Mouse (Mus musculus) midbrain, embryonic 10.5 days (tissue): Measurements from ENCODE around the gene C9orf72. TPM values are rescaled to one million over a fixed set of nuclear protein-coding genes. Genes with fewer than 3 reads are reported as not detected.

Source experiments
- DNase-seq: peaks from one replicate; pipeline ENCODE4 v3.0.0-alpha.2; 2017; ENCODE audit warnings: low spot score
- H3K27ac ChIP-seq: fragments of 300-500 bp; sonication (generic); replicated peaks from 2 replicates; pipeline ENCODE4 v1.5.1; 2016; ENCODE audit warnings: mild to moderate bottlenecking
- H3K27me3 ChIP-seq: fragments of 300-500 bp; sonication (generic); 2 replicates; pipeline ENCODE4 v1.6.1; 2016; ENCODE audit warnings: low read depth, mild to moderate bottlenecking; ENCODE audit not compliant: poor library complexity, severe bottlenecking
- H3K36me3 ChIP-seq: fragments of 300-500 bp; sonication (generic); 2 replicates; pipeline ENCODE4 v1.6.1; 2016; ENCODE audit warnings: mild to moderate bottlenecking, moderate library complexity
- H3K4me1 ChIP-seq: fragments of 300-500 bp; sonication (generic); 2 replicates; pipeline ENCODE4 v1.6.1; 2016
- H3K4me3 ChIP-seq: fragments of 300-500 bp; sonication (generic); 2 replicates; pipeline ENCODE4 v1.5.1; 2016; ENCODE audit warnings: mild to moderate bottlenecking, moderate library complexity
- H3K9me3 ChIP-seq: fragments of 300-500 bp; sonication (generic); replicated peaks from 2 replicates; pipeline ENCODE4 v1.6.1; 2016; ENCODE audit warnings: mild to moderate bottlenecking
- WGBS: fragments of 180-500 bp; shearing (Covaris S2); methylation state at CpG from one replicate; pipeline ENCODE4 v1.1.7; 2016; 5-methylcytosine and 5-hydroxymethylcytosine counted together
- polyA plus RNA-seq: library from polyadenylated mRNA; unstranded; fragments of >200 nt; fragmentation: Nextera tagmentation; extraction: Ambion mirVana; gene quantifications from 2 replicates; pipeline ENCODE4 v1.2.1, GENCODE M21; 2016

C9orf72 gene
- polyA plus RNA-seq, 1 experiment from 2014 or later = 19.5 TPM

DNA sequence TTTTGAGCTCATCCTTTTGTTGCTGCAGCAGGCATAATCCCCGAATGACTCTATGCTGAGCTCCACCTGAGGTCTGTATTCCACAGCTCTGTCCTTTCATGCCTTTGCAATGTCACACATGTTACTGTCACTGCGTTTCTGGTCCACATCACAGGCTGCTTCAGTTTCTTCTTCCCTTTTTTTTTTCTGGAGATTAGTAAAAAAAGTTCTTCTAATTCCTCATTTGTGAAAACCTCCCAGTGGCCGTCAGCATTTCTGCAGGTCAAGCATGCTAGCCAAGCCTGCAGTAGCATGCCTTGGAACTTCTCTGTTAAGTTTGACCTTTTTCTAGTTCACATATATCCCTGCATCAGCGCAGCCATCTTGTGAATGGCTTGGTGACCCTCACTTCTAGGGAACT is 4.1 kb downstream of the C9orf72 start:
- H3K4me1 ChIP-seq = peaks cover 31% of the 10 kb centered on the region
- WGBS = 35% methylated on average over 4 of the region's 4 CpGs

DNA sequence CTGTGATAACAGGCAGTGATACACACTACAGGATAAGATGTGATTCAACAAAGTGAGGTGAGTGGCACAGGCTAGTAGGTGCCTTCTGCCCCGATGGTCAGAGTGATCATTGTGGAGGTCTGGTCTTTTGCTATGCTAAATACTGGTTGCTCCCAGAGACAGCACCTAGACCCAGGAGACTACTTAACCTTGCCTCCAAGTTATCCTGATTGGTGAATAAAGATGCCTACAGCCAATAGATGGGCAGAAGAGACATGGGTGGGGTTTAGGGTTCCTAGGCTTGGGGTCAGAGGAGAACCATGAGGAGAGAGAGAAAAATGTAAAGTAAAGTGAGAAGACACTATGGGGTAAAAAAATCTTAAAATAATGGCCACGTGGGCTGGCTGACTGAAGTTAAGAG is 4.8 kb downstream of the C9orf72 start:
- WGBS = 31% methylated on average over 2 of the region's 2 CpGs
- H3K27ac ChIP-seq = no peak overlapping the region
- H3K36me3 ChIP-seq = peaks cover 16% of the 10 kb centered on the region
- peaks cover 8% of the 10 kb centered on the region; the same call in 1 of the 2 replicates for H3K27me3 ChIP-seq
- peaks cover 31% of the 10 kb centered on the region for H3K4me1 ChIP-seq
- no peak overlapping the region for H3K4me3 ChIP-seq
- DNase-seq = no peak
- H3K9me3 ChIP-seq = no peaks in the 10 kb centered on the region

More for the DNA sequence above, 4.1 kb downstream of the C9orf72 start:
- Histone ChIP-seq H3K36me3 (peaks cover 9% of the 10 kb centered on the region; the same call in 1 of the 2 replicates), H3K4me3 (no peak overlapping the region), H3K27ac (no peak overlapping the region), H3K9me3 (no peaks in the 10 kb centered on the region), H3K27me3 (peaks cover 8% of the 10 kb centered on the region; the same call in 1 of the 2 replicates)
- no peak for DNase-seq

DNA sequence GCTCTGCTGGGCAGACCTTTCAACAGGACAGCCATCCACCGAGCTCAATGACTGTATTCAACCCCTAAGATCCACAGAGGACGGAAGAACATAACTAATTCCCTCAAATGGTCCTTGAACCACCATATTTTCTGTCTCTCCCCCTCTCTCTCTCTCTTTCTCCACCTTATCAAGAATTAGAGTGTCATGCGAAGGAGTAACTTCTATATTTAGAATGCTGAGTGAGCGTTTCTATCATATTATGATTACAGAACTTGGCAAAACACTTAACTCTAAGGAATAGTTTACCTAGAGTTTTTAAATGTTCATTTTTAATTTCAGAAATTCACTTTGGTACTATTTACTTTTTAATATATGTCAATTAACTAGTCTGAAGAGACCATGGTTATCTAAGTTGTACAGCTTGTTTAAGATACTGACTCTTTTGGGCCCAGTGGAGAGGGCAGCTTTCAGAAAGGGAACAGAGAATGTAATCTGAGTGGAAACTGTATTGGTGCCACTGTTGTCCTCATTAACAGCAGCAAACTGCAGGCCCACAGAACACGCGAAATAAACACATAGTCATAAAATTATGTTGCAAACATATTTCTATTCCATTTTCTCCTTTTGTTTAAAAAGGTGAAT is 5.8 kb downstream of the C9orf72 start:
- Histone ChIP-seq H3K4me3 (no peak overlapping the region), H3K36me3 (peaks cover 25% of the 10 kb centered on the region), H3K4me1 (peaks cover 31% of the 10 kb centered on the region), H3K27me3 (peaks cover 8% of the 10 kb centered on the region; the same call in 1 of the 2 replicates), H3K9me3 (no peaks in the 10 kb centered on the region), H3K27ac (no peak overlapping the region)
- 80% methylated on average over 6 of the region's 6 CpGs for WGBS
- no peak for DNase-seq

DNA sequence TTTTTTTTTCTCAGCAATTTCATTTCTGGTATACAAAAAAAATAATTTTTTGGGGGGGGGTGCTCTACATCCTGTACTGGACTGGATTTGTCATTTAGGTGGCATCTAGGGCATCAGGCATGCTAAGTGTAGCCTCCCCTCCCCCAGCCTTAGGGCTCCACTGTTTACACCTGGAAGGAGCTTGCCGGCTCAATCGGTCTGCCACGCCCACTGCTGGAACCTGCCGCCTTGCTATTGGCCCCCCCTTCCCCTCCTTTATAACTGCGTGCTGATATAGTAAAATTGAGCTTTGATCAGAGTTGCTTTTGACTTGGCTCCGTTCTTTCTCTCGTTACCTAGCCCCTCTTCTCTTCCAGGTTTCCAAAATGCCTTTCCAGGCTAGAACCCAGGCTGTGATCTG is 21.3 kb downstream of the C9orf72 start:
- no peak for DNase-seq
- no peaks in the 10 kb centered on the region for H3K27me3 ChIP-seq
- 71% methylated on average over 7 of the region's 7 CpGs for WGBS
- H3K36me3 ChIP-seq = peaks cover 56% of the 10 kb centered on the region
- H3K9me3 ChIP-seq = no peaks in the 10 kb centered on the region
- no peak overlapping the region for H3K27ac ChIP-seq
- no peak overlapping the region for H3K4me3 ChIP-seq
- H3K4me1 ChIP-seq = no peaks in the 10 kb centered on the region

GRCm38 (mm10) chr4:35203724-35204123 is 22.3 kb downstream of the C9orf72 start:
- 90% methylated on average over 2 of the region's 2 CpGs for WGBS
- DNase-seq = no peak
- H3K4me3 ChIP-seq = no peak overlapping the region
- H3K4me1 ChIP-seq = no peaks in the 10 kb centered on the region
- H3K9me3 ChIP-seq = no peaks in the 10 kb centered on the region
- H3K27ac ChIP-seq = no peak overlapping the region
- H3K27me3 ChIP-seq = no peaks in the 10 kb centered on the region
- H3K36me3 ChIP-seq = peaks cover 62% of the 10 kb centered on the region

DNA sequence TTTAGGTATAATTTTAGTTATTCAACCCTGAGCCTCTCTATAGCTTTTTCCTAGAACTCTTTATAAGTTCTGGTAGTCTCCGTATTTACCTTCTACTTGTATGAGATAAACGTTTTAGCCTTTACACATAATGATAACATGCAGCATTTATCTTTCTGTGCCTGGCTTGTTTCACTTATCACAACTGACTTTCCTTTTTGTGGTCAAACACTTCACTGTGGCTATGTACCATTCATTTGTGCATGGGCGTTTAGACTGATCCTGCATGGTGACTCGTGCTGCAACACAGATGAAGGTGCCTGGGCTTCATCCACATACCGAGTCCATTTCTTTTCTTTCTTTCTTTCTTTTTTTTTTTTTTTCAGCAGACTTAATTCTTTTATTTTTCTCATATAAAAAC is 24.3 kb downstream of the C9orf72 start:
- H3K4me1 ChIP-seq = no peaks in the 10 kb centered on the region
- H3K9me3 ChIP-seq = no peaks in the 10 kb centered on the region
- H3K36me3 ChIP-seq = peaks cover 68% of the 10 kb centered on the region
- H3K27me3 ChIP-seq = no peaks in the 10 kb centered on the region
- no peak overlapping the region for H3K4me3 ChIP-seq
- WGBS = 92% methylated on average over 5 of the region's 5 CpGs
- DNase-seq = no peak
- no peak overlapping the region for H3K27ac ChIP-seq

DNA sequence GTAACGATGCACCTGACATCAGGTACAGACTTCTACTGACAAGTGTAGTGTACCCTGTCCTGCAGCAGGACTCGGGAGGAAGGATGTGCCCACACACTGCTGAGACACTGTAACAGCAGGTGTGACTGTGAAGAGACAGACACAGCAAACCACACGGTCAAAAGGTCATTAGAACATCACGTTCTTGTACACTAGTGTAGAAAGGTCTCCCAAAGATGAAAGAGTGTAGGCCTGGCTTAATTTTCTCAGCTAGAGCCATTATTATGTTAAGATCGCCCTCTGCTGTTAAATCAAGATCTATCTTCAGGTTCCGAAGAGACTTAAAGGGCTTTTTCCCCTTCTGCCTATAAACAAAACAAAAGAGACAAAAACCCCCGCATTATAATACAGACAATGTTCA is 33.2 kb downstream of the C9orf72 start:
- Histone ChIP-seq H3K9me3 (no peaks in the 10 kb centered on the region), H3K4me3 (no peak overlapping the region), H3K27ac (no peak overlapping the region), H3K4me1 (peaks cover 4% of the 10 kb centered on the region; the same call in 1 of the 2 replicates), H3K27me3 (no peaks in the 10 kb centered on the region), H3K36me3 (peaks cover 24% of the 10 kb centered on the region)
- no peak for DNase-seq
- 54% methylated on average over 7 of the region's 7 CpGs for WGBS

DNA sequence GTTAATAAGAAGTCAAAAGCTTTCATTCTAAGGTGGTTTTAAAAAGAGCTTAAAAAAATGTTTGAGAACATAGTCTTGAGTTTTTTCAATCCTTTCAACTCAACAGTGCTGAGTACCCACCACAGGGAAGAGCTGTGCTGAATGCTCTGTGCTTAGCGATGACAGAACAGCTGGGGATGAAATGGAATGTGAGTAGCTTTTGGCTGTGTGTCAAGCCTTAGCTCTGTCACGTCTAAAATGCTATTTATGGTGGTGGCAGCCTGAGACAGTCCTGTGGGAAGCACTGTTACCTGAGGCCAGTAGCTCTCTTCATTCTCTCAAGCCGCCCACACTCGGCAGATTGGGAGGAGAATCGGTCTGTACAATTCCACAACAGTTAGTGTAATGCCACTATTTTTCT is 36.2 kb downstream of the C9orf72 start:
- Histone ChIP-seq H3K4me3 (no peak overlapping the region), H3K9me3 (no peaks in the 10 kb centered on the region), H3K27ac (no peak overlapping the region), H3K36me3 (0 out of 2 replicates have a peak, but pooled peaks cover 15% of the 10 kb centered on the region), H3K4me1 (no peaks in the 10 kb centered on the region), H3K27me3 (no peaks in the 10 kb centered on the region)
- WGBS = 88% methylated on average over 5 of the region's 5 CpGs
- DNase-seq = no peak

GRCm38 (mm10) chr4:35187617-35188326 is 38.2 kb downstream of the C9orf72 start:
- Histone ChIP-seq H3K4me3 (no peak overlapping the region), H3K36me3 (0 out of 2 replicates have a peak, but pooled peaks cover 11% of the 10 kb centered on the region), H3K9me3 (no peaks in the 10 kb centered on the region), H3K27ac (no peak overlapping the region), H3K27me3 (no peaks in the 10 kb centered on the region), H3K4me1 (no peaks in the 10 kb centered on the region)
- DNase-seq = no peak
- 94% methylated on average over 8 of the region's 8 CpGs for WGBS

GRCm38 (mm10) chr4:35177926-35178645 is 47.9 kb downstream of the C9orf72 start:
- WGBS = 81% methylated on average over 12 of the region's 12 CpGs
- no peak overlapping the region for H3K27ac ChIP-seq
- no peaks in the 10 kb centered on the region for H3K36me3 ChIP-seq
- no peak for DNase-seq
- no peaks in the 10 kb centered on the region for H3K27me3 ChIP-seq
- H3K9me3 ChIP-seq = no peaks in the 10 kb centered on the region
- no peaks in the 10 kb centered on the region for H3K4me1 ChIP-seq
- H3K4me3 ChIP-seq = no peak overlapping the region

GRCm38 (mm10) chr4:35175566-35175965 is 50.4 kb downstream of the C9orf72 start:
- WGBS = 94% methylated on average over 2 of the region's 2 CpGs
- H3K4me3 ChIP-seq = no peak overlapping the region
- H3K27me3 ChIP-seq = no peaks in the 10 kb centered on the region
- no peaks in the 10 kb centered on the region for H3K36me3 ChIP-seq
- H3K27ac ChIP-seq = no peak overlapping the region
- DNase-seq = no peak
- H3K4me1 ChIP-seq = no peaks in the 10 kb centered on the region
- H3K9me3 ChIP-seq = no peaks in the 10 kb centered on the region

GRCm38 (mm10) chr4:35173551-35173950 is 52.4 kb downstream of the C9orf72 start:
- Histone ChIP-seq H3K36me3 (no peaks in the 10 kb centered on the region), H3K9me3 (no peaks in the 10 kb centered on the region), H3K27ac (no peak overlapping the region), H3K27me3 (no peaks in the 10 kb centered on the region), H3K4me1 (no peaks in the 10 kb centered on the region), H3K4me3 (no peak overlapping the region)
- no peak for DNase-seq
- 68% methylated on average over 1 of the region's 1 CpGs for WGBS

- Histone ChIP-seq H3K27me3 (no peaks in the 10 kb centered on the region), H3K36me3 (no peaks in the 10 kb centered on the region), H3K9me3 (no peaks in the 10 kb centered on the region), H3K4me3 (no peak overlapping the region), H3K4me1 (no peaks in the 10 kb centered on the region), H3K27ac (no peak overlapping the region)
- DNase-seq = no peak
- WGBS = 91% methylated on average over 2 of the region's 2 CpGs
Observed at GRCm38 (mm10) chr4:35172471-35172870, 53.5 kb downstream of the C9orf72 start.
